Mouse (Mus musculus) adrenal gland, adult 10 weeks (tissue): ENCODE results near the gene Cfap157. TPM values are rescaled to one million over a fixed set of nuclear protein-coding genes. Genes with fewer than 3 reads are reported as not detected.

ENCODE experiments used
- polyA plus RNA-seq: library from polyadenylated mRNA; stranded (reverse); fragments of 350-450 nt; fragmentation: Illumina TruSeq; extraction: RNeasy Lipid Tissue Mini Kit (QIAGEN cat#74804); gene quantifications from one replicate; pipeline ENCODE4 v1.2.3, GENCODE M21; 2014; ENCODE audit warnings: low read depth, low replicate concordance

The Cfap157 gene
- polyA plus RNA-seq, result not detected

DNA sequence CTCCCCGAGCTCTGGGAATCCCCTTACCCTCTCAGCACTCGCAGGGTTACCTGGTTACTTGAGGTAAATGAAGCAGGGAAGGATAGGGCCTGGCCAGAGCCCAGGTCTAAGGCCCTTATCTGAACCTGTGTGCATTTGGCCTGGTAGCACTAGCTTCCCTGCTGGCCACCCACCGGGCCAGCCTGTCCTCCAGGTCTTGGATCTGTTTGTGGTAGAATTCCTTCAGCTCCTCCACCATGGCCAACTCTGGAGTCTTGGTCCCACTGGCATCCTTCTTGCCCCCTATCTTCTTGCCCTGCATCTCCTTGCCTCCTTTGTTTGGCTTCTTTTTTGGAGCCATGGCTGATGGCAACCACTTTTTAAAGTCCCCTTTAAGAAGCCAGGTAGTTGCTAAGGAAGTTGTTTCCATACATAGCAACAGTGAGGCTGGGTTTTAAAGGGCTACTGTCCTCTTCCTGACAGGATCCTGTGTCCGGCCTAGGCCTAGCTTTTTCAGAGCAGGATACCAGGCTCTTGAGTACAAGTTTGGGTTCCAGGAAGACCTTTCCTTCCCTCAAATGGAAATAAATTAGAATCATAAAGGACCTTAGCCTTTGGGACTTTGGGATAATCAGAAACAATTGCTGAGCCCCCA lies at the start of gene Cfap157:
Gene Cfap157, minus strand, starts transcription at position 381 of the 634 bp plus-strand sequence.

DNA sequence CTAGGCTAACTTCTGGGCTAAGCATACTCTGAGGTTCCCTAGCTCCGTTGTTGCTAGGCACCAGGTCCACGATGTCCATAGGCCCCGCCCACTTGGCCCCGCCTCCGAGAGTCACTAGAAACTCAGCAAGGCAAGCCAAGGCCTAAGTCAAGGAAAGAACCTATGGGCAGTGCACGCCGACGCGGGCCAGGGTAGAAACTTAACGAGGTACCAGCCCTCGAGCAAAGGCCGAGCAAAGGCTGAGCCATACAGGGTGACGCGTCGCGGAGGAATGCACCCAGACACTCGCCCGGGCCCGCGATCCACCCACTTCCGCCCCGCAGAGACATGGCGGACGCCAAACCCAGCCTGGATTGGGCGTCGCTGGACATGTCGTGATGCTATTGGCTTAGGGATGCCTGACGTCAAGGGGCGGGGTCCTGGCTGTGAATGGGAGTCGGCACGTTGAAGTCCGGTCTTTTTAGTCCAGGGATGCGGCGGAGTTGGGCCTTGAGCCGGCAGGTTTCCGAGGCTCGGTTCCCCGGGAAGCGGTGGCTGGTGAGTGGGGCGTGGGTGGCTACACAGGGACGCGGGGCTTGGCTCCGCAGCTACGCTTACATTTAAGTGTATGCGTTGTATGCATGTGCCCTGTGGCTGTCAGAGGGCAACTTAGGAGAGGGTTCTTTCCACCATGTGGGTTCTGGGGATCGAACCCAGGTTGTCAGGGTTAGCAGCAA lies 8.7 kb downstream of the Cfap157 start, which contains the start of the genes Ttc16 and Ptrh1:
Gene Ttc16, minus strand, starts transcription at position 275 of the 716 bp plus-strand sequence.
Gene Ptrh1, plus strand, starts transcription at position 428 of the 716 bp plus-strand sequence.

DNA sequence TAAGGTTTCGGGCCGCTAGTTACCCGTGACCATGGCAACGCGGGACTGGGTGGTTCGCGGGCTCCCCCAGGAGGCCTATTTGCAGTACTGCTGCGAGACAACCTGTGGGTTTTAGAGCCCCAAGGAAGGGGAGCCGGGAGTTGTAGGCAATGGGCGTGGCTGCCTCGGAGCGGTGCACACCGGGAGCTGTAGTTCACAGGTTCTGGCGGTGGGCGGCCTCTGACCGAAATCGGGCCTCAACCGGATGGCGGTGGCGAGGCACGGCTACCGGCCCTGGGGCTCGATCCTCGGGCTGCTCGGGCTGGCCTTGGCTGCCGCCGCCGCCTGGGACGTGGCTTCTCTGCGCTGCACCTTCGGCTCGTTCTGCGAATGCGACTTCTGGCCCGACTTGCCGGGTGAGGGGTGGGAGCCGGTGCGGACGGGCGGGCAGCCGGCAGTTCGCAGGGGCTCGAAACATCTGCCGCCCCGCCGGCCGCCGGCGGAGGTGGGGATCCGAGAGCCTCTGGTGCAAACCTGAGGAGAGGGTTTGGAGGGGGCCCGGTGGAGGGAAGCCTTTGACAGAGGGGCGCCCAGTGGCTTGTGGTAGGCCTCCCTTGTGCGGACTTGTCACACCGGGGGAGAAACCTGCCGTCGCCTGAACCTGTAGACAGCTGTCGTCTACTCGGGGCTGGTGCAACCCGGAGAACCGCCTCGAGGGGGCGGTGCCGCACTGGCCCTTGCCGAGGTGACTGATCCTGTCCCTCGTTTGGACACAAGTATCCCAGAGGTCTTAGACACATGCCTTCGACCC lies 27.0 kb downstream of the Cfap157 start, which contains the start of gene Tor2a:
Gene Tor2a, plus strand, starts transcription at position 179 of the 790 bp plus-strand sequence.

DNA sequence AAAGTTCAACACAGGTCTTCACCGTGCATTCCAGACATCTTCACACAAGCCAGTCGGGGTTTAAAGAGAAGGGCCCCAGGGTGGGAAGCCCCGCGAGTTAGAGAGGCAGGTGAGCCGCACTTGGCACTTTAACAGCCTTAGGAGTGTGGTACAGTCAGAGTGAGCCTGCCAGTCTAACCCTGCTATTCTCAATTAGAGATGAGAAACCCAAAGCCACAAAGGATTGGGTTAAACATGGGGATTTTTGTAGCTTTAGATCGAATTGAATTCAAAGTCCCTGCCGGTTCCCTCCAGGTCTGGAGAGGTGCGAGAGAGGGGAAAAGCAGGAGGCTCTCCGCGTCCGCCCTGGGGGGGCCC lies 43.3 kb downstream of the Cfap157 start, which contains the start of gene 6330409D20Rik:
Gene 6330409D20Rik, minus strand, starts transcription at position 101 of the 357 bp plus-strand sequence.

Other genes starting within 250 kb of the Cfap157 start
- gene Fam102a, start 249.1 kb downstream of the Cfap157 start, polyA plus RNA-seq, result 8.6 TPM
- 2.4 TPM for gene Dpm2, start 213.6 kb downstream of the Cfap157 start, polyA plus RNA-seq
- gene Pip5kl1, start 209.6 kb downstream of the Cfap157 start, polyA plus RNA-seq, result not detected
- gene 9430097D07Rik, start 208.7 kb downstream of the Cfap157 start, polyA plus RNA-seq, result not detected
- 0.87 TPM for gene St6galnac4, start 197.3 kb downstream of the Cfap157 start, polyA plus RNA-seq
- gene St6galnac6, start 184.7 kb downstream of the Cfap157 start, polyA plus RNA-seq, result 7.6 TPM
- 9.0 TPM for gene Ak1, start 162.7 kb downstream of the Cfap157 start, polyA plus RNA-seq
- gene Eng, start 137.8 kb downstream of the Cfap157 start, polyA plus RNA-seq, result 3.0 TPM
- not detected for gene Fpgs, start 80.3 kb downstream of the Cfap157 start, polyA plus RNA-seq
- gene Cdk9, start 71.4 kb downstream of the Cfap157 start, polyA plus RNA-seq, result 45.2 TPM
- 0.52 TPM for gene Sh2d3c, start 63.4 kb downstream of the Cfap157 start, polyA plus RNA-seq
- gene 6330409D20Rik, start 43.4 kb downstream of the Cfap157 start, polyA plus RNA-seq, result not detected
- gene Tor2a, start 27.2 kb downstream of the Cfap157 start, polyA plus RNA-seq, result 0.64 TPM
- not detected for gene Ttc16, start 8.8 kb downstream of the Cfap157 start, polyA plus RNA-seq
- gene Ptrh1, start 8.6 kb downstream of the Cfap157 start, polyA plus RNA-seq, result 0.70 TPM
- 8.2 TPM for gene Stxbp1, start 62.8 kb upstream of the Cfap157 start, polyA plus RNA-seq
- gene Fam129b, start 91.7 kb upstream of the Cfap157 start, polyA plus RNA-seq, result 0.47 TPM
- 137 TPM for gene Rpl12, start 177.1 kb upstream of the Cfap157 start, polyA plus RNA-seq
- 10.0 TPM for gene Lrsam1, start 177.2 kb upstream of the Cfap157 start, polyA plus RNA-seq
- not detected for gene Slc2a8, start 197.7 kb upstream of the Cfap157 start, polyA plus RNA-seq